ENCODE assay signal across 26 mouse cellular contexts in genomic region chr8:34303815-34304214, GRCm38 (mm10).
"Had no signal": no experiment of that assay in that cellular context is flagged by ENCODE, and none has a peak within 500 bp of the region (broad histone marks: within the 10 kb centered on the region; RNA-seq: fewer than 3 reads in every experiment).

No protein-coding gene starts in this region.

- H3K36me3 ChIP-seq: heart, embryonic 13.5 days; heart, embryonic 15.5 days; hindbrain, embryonic 13.5 days; hindbrain, embryonic 15.5 days; kidney, embryonic 15.5 days; limb, embryonic 13.5 days; limb, embryonic 15.5 days; liver, embryonic 12.5 days had no signal

- H3K27ac ChIP-seq: heart, adult 2 months; heart, embryonic 13.5 days; heart, embryonic 15.5 days; hindbrain, embryonic 13.5 days; hindbrain, embryonic 15.5 days; hindbrain, postnatal 0 days; kidney, embryonic 15.5 days; kidney, postnatal 0 days; limb, embryonic 13.5 days; limb, embryonic 15.5 days; liver, embryonic 12.5 days; liver, embryonic 14.5 days had no signal

- H3K4me2 ChIP-seq: heart, embryonic 11.5 days; heart, embryonic 13.5 days; heart, embryonic 15.5 days; hindbrain, embryonic 13.5 days; hindbrain, embryonic 15.5 days; kidney, embryonic 15.5 days; limb, embryonic 13.5 days; limb, embryonic 15.5 days; liver, embryonic 12.5 days had no signal

- H3K9me3 ChIP-seq: heart, embryonic 15.5 days; hindbrain, embryonic 15.5 days; kidney, embryonic 15.5 days; limb, embryonic 15.5 days; liver, embryonic 12.5 days had no signal

- H3K4me3 ChIP-seq: heart, adult 2 months; heart, embryonic 13.5 days; heart, embryonic 15.5 days; hindbrain, embryonic 13.5 days; hindbrain, embryonic 15.5 days; kidney, embryonic 15.5 days; limb, embryonic 13.5 days; limb, embryonic 15.5 days; liver, embryonic 12.5 days had no signal

- H3K4me1 ChIP-seq: limb, embryonic 15.5 days; liver, embryonic 12.5 days had no signal

- H3K9ac ChIP-seq: heart, embryonic 13.5 days; heart, embryonic 15.5 days; hindbrain, embryonic 13.5 days; hindbrain, embryonic 15.5 days; kidney, embryonic 15.5 days; limb, embryonic 13.5 days; limb, embryonic 15.5 days; liver, embryonic 12.5 days; liver, embryonic 14.5 days had no signal

- ATAC-seq: hindbrain, postnatal 0 days; intestine, embryonic 16.5 days; liver, embryonic 12.5 days had no signal

- DNase-seq: gastrocnemius, postnatal 14 days; gastrocnemius, postnatal 36 days; heart, adult 2 months; heart, postnatal 14 days; heart, postnatal 36 days; kidney, adult 11 months; kidney, adult 2 months; kidney, adult 9 months; kidney, postnatal 14 days; kidney, postnatal 36 days; layer of hippocampus, adult 9-11 months; layer of hippocampus, postnatal 36 days; left cerebral cortex, postnatal 4 days had no signal

- H3K27me3 ChIP-seq: heart, embryonic 13.5 days; heart, embryonic 15.5 days; hindbrain, embryonic 13.5 days; hindbrain, embryonic 15.5 days; kidney, embryonic 15.5 days; limb, embryonic 15.5 days; liver, embryonic 12.5 days had no signal
